Mouse (Mus musculus): ENCODE measurements around the gene Tnn. TPM values are rescaled to one million over a fixed set of nuclear protein-coding genes. Genes with fewer than 3 reads are reported as not detected.

Tnn gene
- polyA plus RNA-seq, 1 experiment from 2014 or later = not detected

Other genes with a start within 250 kb of the Tnn start
- gene 4930523C07Rik, start 109.2 kb downstream of the Tnn start, polyA plus RNA-seq (2016; fragmentation: Nextera tagmentation; extraction: Ambion mirVana) = 10.2 and 15.4 TPM in 2 replicates
- 195 and 204 TPM in 2 replicates for gene Mrps14, start 41.6 kb upstream of the Tnn start, polyA plus RNA-seq (2016; fragmentation: Nextera tagmentation; extraction: Ambion mirVana)
- 207 and 292 TPM in 2 replicates for gene Cacybp, start 59.3 kb upstream of the Tnn start, polyA plus RNA-seq (2016; fragmentation: Nextera tagmentation; extraction: Ambion mirVana)